Mouse (Mus musculus) ES-E14 (cell line): Measurements from ENCODE around the gene Hvcn1.

Experiments
- CHD2 ChIP-seq: IDR thresholded peaks from 2 replicates; pipeline ENCODE4 v1.6.1; 2014; ENCODE audit warnings: mild to moderate bottlenecking, low read depth, low read length, inconsistent platforms
- HCFC1 ChIP-seq: IDR thresholded peaks from 2 replicates; pipeline ENCODE4 v1.6.1; 2012; ENCODE audit warnings: low read length, inconsistent platforms, borderline replicate concordance; ENCODE audit not compliant: insufficient read depth
- MAFK ChIP-seq: IDR thresholded peaks from 2 replicates; pipeline ENCODE4 v1.6.1; 2014; ENCODE audit warnings: mild to moderate bottlenecking, low read depth, low read length, inconsistent platforms; ENCODE audit not compliant: insufficient read depth
- ZC3H11A ChIP-seq: IDR thresholded peaks from 2 replicates; pipeline ENCODE4 v1.6.1; 2012; ENCODE audit warnings: low read depth, mild to moderate bottlenecking, inconsistent platforms, low read length, borderline replicate concordance
- ZNF384 ChIP-seq: IDR thresholded peaks from 2 replicates; pipeline ENCODE4 v1.6.1; 2012; ENCODE audit warnings: low read depth, low read length, inconsistent platforms

- TF ChIP-seq MAFK: no peak
- TF ChIP-seq ZC3H11A: no peak
- TF ChIP-seq CHD2: peak; percentile 82; the same call in 1 of the 2 replicates
- TF ChIP-seq HCFC1: no peak
- TF ChIP-seq ZNF384: peak; percentile 93
Observed at GRCm38 (mm10) chr5:122191269-122192063, 15.1 kb upstream of the Hvcn1 start.
